Mouse (Mus musculus): Measurements from ENCODE around the gene Dpep3.

Gene Dpep3

DNA sequence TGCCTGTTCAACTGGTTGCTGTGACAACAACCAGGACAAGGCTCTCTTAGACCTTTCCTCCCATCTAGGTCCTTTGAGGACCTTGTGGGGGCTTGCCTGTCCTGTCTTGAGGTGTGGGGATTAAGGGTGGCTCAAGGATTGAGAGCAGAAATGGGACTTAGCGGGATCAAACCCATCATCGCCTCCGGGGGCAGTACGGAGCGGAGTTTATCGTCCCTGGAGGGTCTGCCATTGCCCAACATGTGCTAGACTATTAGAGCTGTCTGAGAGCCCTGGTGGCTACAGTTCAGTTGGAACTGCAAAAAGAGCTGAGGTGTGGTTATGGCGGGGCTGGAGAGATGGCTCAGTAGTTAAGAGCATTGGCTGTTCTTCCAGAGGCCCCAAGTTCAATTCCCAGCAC, 3.9 kb downstream of the Dpep3 start:
- DNase-seq (ENCODE audit: low spot score): no peak

- no peak for DNase-seq (ENCODE audit: low spot score)
These were observed 8.1 kb downstream of the Dpep3 start for GRCm38 (mm10) chr8:105971019-105971720.

- no peak for DNase-seq (ENCODE audit: low spot score)
These were observed 9.9 kb downstream of the Dpep3 start for GRCm38 (mm10) chr8:105969367-105969766.

DNA sequence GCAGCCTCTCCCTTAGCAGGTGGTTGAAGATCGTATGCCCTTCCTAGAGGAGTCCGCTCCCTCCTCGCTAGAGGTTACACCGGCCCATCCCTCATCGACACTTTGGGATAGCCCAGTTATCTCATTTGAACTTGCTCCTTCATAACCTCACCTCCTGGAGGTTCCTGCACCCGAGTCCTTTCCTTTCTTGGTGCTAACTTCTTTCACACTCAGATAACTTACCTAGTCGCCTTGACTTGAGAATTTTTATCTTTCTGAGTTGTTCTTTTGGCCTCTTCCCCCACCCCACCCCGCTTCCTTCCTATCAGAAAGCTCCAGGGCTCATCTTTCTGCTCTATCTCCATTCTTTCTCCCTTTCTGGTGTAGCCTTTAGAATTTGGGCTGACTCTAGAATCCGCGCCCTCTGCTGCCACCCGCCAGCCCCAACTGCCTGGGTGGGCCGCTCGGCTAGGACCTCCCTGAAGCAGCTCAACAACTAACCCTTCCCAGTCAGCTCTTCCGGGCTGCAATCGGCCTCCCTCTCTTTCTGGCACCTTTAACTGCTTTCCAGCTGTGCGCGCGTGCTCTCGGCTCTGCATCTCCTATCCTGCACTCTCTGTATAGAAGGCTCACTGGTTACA, 12.4 kb downstream of the Dpep3 start:
- peak; percentile 76 for DNase-seq (ENCODE audit: low spot score)

GRCm38 (mm10) chr8:105965905-105966341, 13.3 kb downstream of the Dpep3 start, which contains the start of gene Slc12a4:
Slc12a4 (minus strand) TSS chr8:105966097.
- DNase-seq (ENCODE audit: low spot score): peak; percentile 67

DNA sequence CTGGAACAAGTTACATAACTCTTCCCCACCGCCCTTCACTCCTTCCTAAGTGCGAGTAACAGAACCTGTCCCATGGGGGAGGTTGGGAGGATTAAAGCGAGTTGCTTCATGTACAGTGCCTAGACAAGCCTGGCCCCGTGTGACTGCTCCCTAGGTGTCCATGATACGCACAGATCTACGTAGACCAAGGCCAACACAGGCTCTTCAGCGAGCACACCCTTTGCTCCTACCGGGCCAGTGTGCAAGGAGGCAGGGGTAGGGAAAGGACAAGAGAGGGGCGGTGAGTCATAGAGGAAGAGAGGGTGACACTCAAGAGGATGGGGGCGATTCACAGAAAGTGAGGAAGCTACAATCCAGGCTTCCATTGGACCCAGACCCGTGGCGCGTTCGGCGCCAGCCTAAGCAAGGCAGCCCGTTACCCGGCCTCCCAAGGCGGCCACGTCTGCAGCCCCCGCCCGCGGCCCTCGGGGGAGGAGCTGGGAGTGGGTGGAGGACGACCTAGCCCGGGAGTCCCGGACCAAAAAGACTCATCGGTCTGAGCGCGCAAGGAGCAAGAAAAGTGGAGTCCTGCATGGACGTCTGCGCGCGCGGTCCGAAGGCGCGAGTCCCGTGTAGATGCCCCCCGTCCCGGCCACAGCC, 13.8 kb downstream of the Dpep3 start:
- DNase-seq (ENCODE audit: low spot score): peak; percentile 50

DNA sequence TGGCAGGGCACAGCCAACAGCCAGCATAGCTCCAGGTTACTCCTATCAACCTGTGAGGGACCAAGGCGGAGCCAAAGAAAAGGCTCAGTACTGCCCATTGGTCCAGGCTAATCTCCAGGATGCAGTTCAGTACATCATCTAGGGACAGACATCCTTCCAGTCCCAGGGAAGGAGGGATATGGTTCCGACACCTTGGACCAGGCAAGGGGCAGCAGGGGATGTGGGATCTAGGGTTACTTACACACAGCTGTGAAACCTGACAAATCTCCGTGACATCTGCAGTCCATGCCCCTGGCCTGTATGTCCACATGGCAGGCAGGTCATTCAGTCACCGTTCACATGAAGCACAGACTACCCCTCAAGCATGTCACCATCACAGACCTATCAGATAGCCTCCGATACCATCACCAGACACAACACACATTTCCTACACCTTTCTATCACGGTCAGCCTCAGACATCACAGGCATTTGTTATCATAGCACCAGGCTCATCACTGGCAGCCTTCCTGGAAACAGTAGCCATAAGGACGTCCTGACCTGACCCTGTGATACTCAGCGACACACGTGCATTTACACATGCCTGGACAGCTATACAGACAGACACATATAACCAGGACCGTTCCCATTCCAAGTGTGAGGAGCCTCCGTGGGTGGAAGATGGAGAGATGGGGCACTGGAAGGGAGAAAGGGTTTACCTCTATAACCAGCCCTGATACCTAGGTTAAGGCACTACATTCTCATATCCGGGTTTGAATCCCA, 14.5 kb downstream of the Dpep3 start:
- DNase-seq (ENCODE audit: low spot score): peak; percentile 29

DNA sequence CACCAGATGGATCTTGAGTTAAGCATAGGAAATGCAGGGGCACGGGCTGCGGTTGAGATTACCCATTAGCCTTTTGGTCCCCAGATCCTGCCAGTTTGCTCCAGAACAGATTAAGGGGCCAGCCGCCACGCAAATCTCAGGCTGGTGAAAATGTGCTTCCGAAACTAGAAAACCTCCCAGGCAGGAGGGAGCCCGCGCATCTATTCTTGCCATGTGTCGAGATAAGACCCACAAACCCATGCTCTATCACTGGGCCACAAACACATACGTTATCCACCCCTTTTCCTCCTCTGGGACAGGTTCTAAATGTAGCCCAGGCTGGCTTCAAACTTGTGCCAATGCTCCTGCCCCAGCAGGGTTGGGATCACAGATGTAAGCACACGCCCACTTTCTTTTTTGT, 17.7 kb downstream of the Dpep3 start:
- peak; percentile 55 for DNase-seq (ENCODE audit: low spot score)

- peak; percentile 47 for DNase-seq (ENCODE audit: low spot score)
These were observed 18.1 kb downstream of the Dpep3 start for GRCm38 (mm10) chr8:105961101-105961500.

DNA sequence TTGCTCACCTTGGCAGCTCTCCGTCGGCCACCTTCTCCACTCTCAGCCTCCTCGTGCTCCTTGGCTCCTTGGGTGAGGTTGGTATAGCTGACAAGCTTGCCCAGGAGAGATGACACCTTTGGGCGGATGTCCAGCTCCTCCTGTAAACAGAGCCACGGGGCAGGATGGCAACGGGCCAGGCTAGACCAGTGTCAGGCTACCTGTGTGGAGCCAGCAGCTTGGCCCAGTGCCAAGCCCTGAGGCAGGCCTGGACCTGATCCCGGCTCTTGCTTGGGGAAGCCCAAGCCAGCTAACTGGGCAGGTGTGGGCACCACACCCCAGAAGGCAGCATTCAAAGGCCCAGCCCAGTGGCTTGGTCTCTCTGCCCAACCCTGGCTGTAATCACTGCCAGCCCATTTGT, 19.9 kb downstream of the Dpep3 start:
- DNase-seq (ENCODE audit: low spot score): no peak

- DNase-seq (ENCODE audit: low spot score): no peak
These were observed 21.4 kb downstream of the Dpep3 start for GRCm38 (mm10) chr8:105957813-105958212.

- no peak for DNase-seq (ENCODE audit: low spot score)
These were observed 22.7 kb downstream of the Dpep3 start for GRCm38 (mm10) chr8:105956556-105956955.

DNA sequence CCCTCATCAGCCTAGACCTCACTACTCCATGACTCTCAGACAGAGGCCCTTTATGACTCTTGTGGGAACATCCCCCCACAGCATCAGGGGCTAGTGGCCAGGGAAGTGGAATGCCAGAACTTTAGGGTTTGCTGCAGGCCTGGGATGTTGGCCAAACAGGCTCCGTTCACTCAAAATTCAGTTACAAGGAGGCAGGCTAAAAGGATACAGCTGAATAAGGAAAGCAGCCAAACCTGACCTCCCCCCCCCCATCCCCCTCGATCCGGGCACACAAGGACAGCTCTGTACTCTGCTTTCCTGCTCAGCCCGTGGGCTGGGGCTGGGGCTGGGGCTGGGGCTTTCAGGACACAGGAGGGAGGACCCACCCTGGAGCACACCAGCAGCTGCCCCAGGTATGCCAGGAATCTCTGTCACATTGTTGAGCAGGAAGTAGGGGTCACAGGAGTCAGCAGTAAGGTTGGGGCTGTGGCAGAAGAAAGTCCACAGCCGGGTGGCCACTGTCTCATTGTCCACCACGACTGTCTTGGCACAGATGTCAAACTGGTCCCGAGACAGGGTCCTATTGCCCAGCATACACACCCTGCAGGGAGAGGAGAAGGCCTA, 28.1 kb downstream of the Dpep3 start:
- no peak for DNase-seq (ENCODE audit: low spot score)

DNA sequence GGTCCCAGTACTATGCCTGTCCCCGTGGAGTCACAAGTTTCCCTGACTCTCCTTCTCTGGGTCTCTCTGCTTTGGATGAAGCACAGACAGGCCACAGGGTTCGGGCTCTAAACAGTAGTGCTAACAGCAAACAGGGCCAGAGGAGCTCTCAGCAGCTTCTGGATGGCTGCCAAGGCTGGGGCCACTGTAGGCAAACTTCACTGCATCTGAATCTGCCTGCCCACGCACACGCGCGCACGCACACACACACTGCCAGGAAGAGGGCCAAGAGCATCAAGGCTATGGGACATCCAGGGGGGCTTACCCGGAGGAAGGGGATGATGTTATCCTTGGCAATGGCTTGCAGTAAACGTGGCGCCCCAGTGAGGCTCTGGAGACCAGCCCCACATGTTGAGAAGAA, 29.9 kb downstream of the Dpep3 start:
- DNase-seq (ENCODE audit: low spot score): no peak

GRCm38 (mm10) chr8:105943321-105943739, 35.9 kb downstream of the Dpep3 start, which contains the start of gene Lcat:
Lcat (minus strand) TSS chr8:105943382.
- DNase-seq (ENCODE audit: low spot score): no peak

- no peak for DNase-seq (ENCODE audit: low spot score)
These were observed 36.7 kb downstream of the Dpep3 start for GRCm38 (mm10) chr8:105942542-105942941.

- no peak for DNase-seq (ENCODE audit: low spot score)
These were observed 37.2 kb downstream of the Dpep3 start for GRCm38 (mm10) chr8:105942026-105942425.

DNA sequence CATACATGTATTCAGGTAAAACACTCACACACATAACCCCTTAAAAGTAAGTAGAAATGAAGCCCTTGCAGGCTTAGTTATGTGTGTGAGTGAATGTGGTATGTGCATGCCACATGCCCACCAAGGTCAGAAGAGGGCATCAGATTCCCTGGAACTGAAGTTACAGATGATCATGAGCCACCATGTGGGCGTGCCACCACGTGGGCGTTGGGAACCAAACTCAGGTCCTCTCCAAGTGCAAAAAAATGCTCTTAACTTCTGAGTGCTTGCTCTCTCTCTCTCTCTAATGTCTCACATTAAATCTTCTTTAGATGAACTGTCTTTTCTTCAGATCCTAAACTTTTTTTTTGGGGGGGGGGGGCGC, 40.9 kb downstream of the Dpep3 start, which contains the start of gene Psmb10:
Gene Psmb10 (minus strand): TSS at position 139 of the 364 bp plus-strand sequence.
- DNase-seq (ENCODE audit: low spot score): peak; percentile 68

- peak; percentile 43 for DNase-seq (ENCODE audit: low spot score)
These were observed 41.5 kb downstream of the Dpep3 start for GRCm38 (mm10) chr8:105937496-105938305.

- peak; percentile 81 for DNase-seq (ENCODE audit: low spot score)
These were observed 42.3 kb downstream of the Dpep3 start for GRCm38 (mm10) chr8:105936866-105937475.

Data from c-Kit-positive CD71-positive TER-119-positive erythroid progenitor cells, embryonic 14.5 days (primary cell).